Mouse (Mus musculus): ENCODE results near the gene Eipr1. TPM values are rescaled to one million over a fixed set of nuclear protein-coding genes. Genes with fewer than 3 reads are reported as not detected.
"Not testable (repeated sequence)": the region's sequence is repeated elsewhere in the genome, so short reads cannot be mapped to it uniquely, and the experiment has no call there.

Gene Eipr1
- polyA plus RNA-seq, 1 experiment: 18.4 TPM

- Histone ChIP-seq H3K36me3 (ENCODE audit: control insufficient read depth, insufficient read depth, low read length, poor library complexity, severe bottlenecking) (no peaks in the 10 kb centered on the region), H3K9me3 (replicated peaks; ENCODE audit: control insufficient read depth, insufficient read depth, low read length, poor library complexity, severe bottlenecking) (no peaks in the 10 kb centered on the region), H3K4me1 (ENCODE audit: control insufficient read depth, insufficient read depth, low read length) (no peaks in the 10 kb centered on the region), H3K4me3 (ENCODE audit: low read depth, low read length) (no peak overlapping the region), H3K27me3 (ENCODE audit: control insufficient read depth, insufficient read depth, low read length, poor library complexity, severe bottlenecking) (no peaks in the 10 kb centered on the region), H3K9ac (ENCODE audit: low read depth, poor library complexity, severe bottlenecking) (no peak overlapping the region), H3K27ac (ENCODE audit: insufficient read depth, low read length) (no peak overlapping the region)
- no peak for TF ChIP-seq EP300 (IDR thresholded peaks at IDR 0.05; ENCODE audit: insufficient read depth, low read depth, low read length)
- no peak for TF ChIP-seq POLR2A (IDR thresholded peaks at IDR 0.05; ENCODE audit: insufficient read depth, low read length)
- no peak for TF ChIP-seq CTCF (IDR thresholded peaks at IDR 0.05; ENCODE audit: low read depth, low read length)
Measured at GRCm38 (mm10) chr12:28907814-28908213, 156.2 kb downstream of the Eipr1 start.

- TF ChIP-seq EP300 (IDR thresholded peaks at IDR 0.05; ENCODE audit: insufficient read depth, low read depth, low read length): no peak
- no peak for TF ChIP-seq POLR2A (IDR thresholded peaks at IDR 0.05; ENCODE audit: insufficient read depth, low read length)
- no peak for TF ChIP-seq CTCF (IDR thresholded peaks at IDR 0.05; ENCODE audit: low read depth, low read length)
- H3K9ac ChIP-seq (ENCODE audit: low read depth, poor library complexity, severe bottlenecking): no peak overlapping the region
- H3K4me3 ChIP-seq (ENCODE audit: low read depth, low read length): no peak overlapping the region
- H3K27ac ChIP-seq (ENCODE audit: insufficient read depth, low read length): no peak overlapping the region
- no peaks in the 10 kb centered on the region for H3K9me3 ChIP-seq (replicated peaks; ENCODE audit: control insufficient read depth, insufficient read depth, low read length, poor library complexity, severe bottlenecking)
- no peaks in the 10 kb centered on the region for H3K27me3 ChIP-seq (ENCODE audit: control insufficient read depth, insufficient read depth, low read length, poor library complexity, severe bottlenecking)
- no peaks in the 10 kb centered on the region for H3K4me1 ChIP-seq (ENCODE audit: control insufficient read depth, insufficient read depth, low read length)
- H3K36me3 ChIP-seq (ENCODE audit: control insufficient read depth, insufficient read depth, low read length, poor library complexity, severe bottlenecking): no peaks in the 10 kb centered on the region
Measured at GRCm38 (mm10) chr12:28909851-28910250, 158.2 kb downstream of the Eipr1 start.

GRCm38 (mm10) chr12:28910568-28910967, 159.0 kb downstream of the Eipr1 start:
- no peak for TF ChIP-seq POLR2A (IDR thresholded peaks at IDR 0.05; ENCODE audit: insufficient read depth, low read length)
- Histone ChIP-seq H3K27ac (ENCODE audit: insufficient read depth, low read length) (no peak overlapping the region), H3K4me3 (ENCODE audit: low read depth, low read length) (no peak overlapping the region), H3K36me3 (ENCODE audit: control insufficient read depth, insufficient read depth, low read length, poor library complexity, severe bottlenecking) (no peaks in the 10 kb centered on the region), H3K4me1 (ENCODE audit: control insufficient read depth, insufficient read depth, low read length) (no peaks in the 10 kb centered on the region), H3K9me3 (replicated peaks; ENCODE audit: control insufficient read depth, insufficient read depth, low read length, poor library complexity, severe bottlenecking) (no peaks in the 10 kb centered on the region), H3K27me3 (ENCODE audit: control insufficient read depth, insufficient read depth, low read length, poor library complexity, severe bottlenecking) (no peaks in the 10 kb centered on the region), H3K9ac (ENCODE audit: low read depth, poor library complexity, severe bottlenecking) (no peak overlapping the region)

GRCm38 (mm10) chr12:28912351-28912936, 160.8 kb downstream of the Eipr1 start:
- H3K4me3 ChIP-seq (ENCODE audit: low read depth, low read length): no peak overlapping the region
- no peak overlapping the region for H3K27ac ChIP-seq (ENCODE audit: insufficient read depth, low read length)

GRCm38 (mm10) chr12:28913099-28913498, 161.5 kb downstream of the Eipr1 start:
- H3K36me3 ChIP-seq (ENCODE audit: control insufficient read depth, insufficient read depth, low read length, poor library complexity, severe bottlenecking): no peaks in the 10 kb centered on the region
- H3K9me3 ChIP-seq (replicated peaks; ENCODE audit: control insufficient read depth, insufficient read depth, low read length, poor library complexity, severe bottlenecking): no peaks in the 10 kb centered on the region
- no peak overlapping the region for H3K27ac ChIP-seq (ENCODE audit: insufficient read depth, low read length)
- TF ChIP-seq EP300 (IDR thresholded peaks at IDR 0.05; ENCODE audit: insufficient read depth, low read depth, low read length) (no peak), CTCF (IDR thresholded peaks at IDR 0.05; ENCODE audit: low read depth, low read length) (no peak), POLR2A (IDR thresholded peaks at IDR 0.05; ENCODE audit: insufficient read depth, low read length) (no peak)
- no peaks in the 10 kb centered on the region for H3K27me3 ChIP-seq (ENCODE audit: control insufficient read depth, insufficient read depth, low read length, poor library complexity, severe bottlenecking)
- H3K4me1 ChIP-seq (ENCODE audit: control insufficient read depth, insufficient read depth, low read length): no peaks in the 10 kb centered on the region
- H3K9ac ChIP-seq (ENCODE audit: low read depth, poor library complexity, severe bottlenecking): no peak overlapping the region
- H3K4me3 ChIP-seq (ENCODE audit: low read depth, low read length): no peak overlapping the region

More at GRCm38 (mm10) chr12:28912351-28912936, 160.8 kb downstream of the Eipr1 start:
- H3K36me3 ChIP-seq (ENCODE audit: control insufficient read depth, insufficient read depth, low read length, poor library complexity, severe bottlenecking): no peaks in the 10 kb centered on the region
- no peak for TF ChIP-seq CTCF (IDR thresholded peaks at IDR 0.05; ENCODE audit: low read depth, low read length)
- TF ChIP-seq POLR2A (IDR thresholded peaks at IDR 0.05; ENCODE audit: insufficient read depth, low read length): no peak
- no peak for TF ChIP-seq EP300 (IDR thresholded peaks at IDR 0.05; ENCODE audit: insufficient read depth, low read depth, low read length)
- no peaks in the 10 kb centered on the region for H3K4me1 ChIP-seq (ENCODE audit: control insufficient read depth, insufficient read depth, low read length)
- H3K9me3 ChIP-seq (replicated peaks; ENCODE audit: control insufficient read depth, insufficient read depth, low read length, poor library complexity, severe bottlenecking): no peaks in the 10 kb centered on the region
- H3K9ac ChIP-seq (ENCODE audit: low read depth, poor library complexity, severe bottlenecking): no peak overlapping the region
- H3K27me3 ChIP-seq (ENCODE audit: control insufficient read depth, insufficient read depth, low read length, poor library complexity, severe bottlenecking): no peaks in the 10 kb centered on the region

- H3K9ac ChIP-seq (ENCODE audit: low read depth, poor library complexity, severe bottlenecking); H3K9me3 ChIP-seq (replicated peaks; ENCODE audit: control insufficient read depth, insufficient read depth, low read length, poor library complexity, severe bottlenecking); H3K36me3 ChIP-seq (ENCODE audit: control insufficient read depth, insufficient read depth, low read length, poor library complexity, severe bottlenecking); H3K4me3 ChIP-seq (ENCODE audit: low read depth, low read length); H3K4me1 ChIP-seq (ENCODE audit: control insufficient read depth, insufficient read depth, low read length); H3K27me3 ChIP-seq (ENCODE audit: control insufficient read depth, insufficient read depth, low read length, poor library complexity, severe bottlenecking); H3K27ac ChIP-seq (ENCODE audit: insufficient read depth, low read length): not testable (repeated sequence)
Measured at GRCm38 (mm10) chr12:28914056-28914455, 162.5 kb downstream of the Eipr1 start.

Other genes starting within 250 kb of the Eipr1 start
- gene Dcdc2c, start 199.4 kb upstream of the Eipr1 start, polyA plus RNA-seq (2011; ENCODE audit: insufficient read depth, insufficient read length, low read depth, missing spikeins): not detected in 2 replicates
- not detected in 2 replicates for gene Allc, start 169.3 kb upstream of the Eipr1 start, polyA plus RNA-seq (2011; ENCODE audit: insufficient read depth, insufficient read length, low read depth, missing spikeins)
- not detected in 2 replicates for gene Colec11, start 128.4 kb upstream of the Eipr1 start, polyA plus RNA-seq (2011; ENCODE audit: insufficient read depth, insufficient read length, low read depth, missing spikeins)
- 1,062 and 1,139 TPM in 2 replicates for gene Rps7, start 115.8 kb upstream of the Eipr1 start, polyA plus RNA-seq (2011; ENCODE audit: insufficient read depth, insufficient read length, low read depth, missing spikeins)
- 31.1 and 37.0 TPM in 2 replicates for gene Rnaseh1, start 102.2 kb upstream of the Eipr1 start, polyA plus RNA-seq (2011; ENCODE audit: insufficient read depth, insufficient read length, low read depth, missing spikeins)
- gene Adi1, start 76.6 kb upstream of the Eipr1 start, polyA plus RNA-seq (2011; ENCODE audit: insufficient read depth, insufficient read length, low read depth, missing spikeins): 54.2 and 59.0 TPM in 2 replicates
- 27.4 and 29.6 TPM in 2 replicates for gene Trappc12, start 1.3 kb upstream of the Eipr1 start, polyA plus RNA-seq (2011; ENCODE audit: insufficient read depth, insufficient read length, low read depth, missing spikeins)

All from ES-Bruce4 (cell line).